Mouse (Mus musculus): ENCODE results near the gene Plekhg3. TPM values are rescaled to one million over a fixed set of nuclear protein-coding genes. Genes with fewer than 3 reads are reported as not detected.

Plekhg3 gene
- total RNA-seq, 1 experiment from 2014 or later = 16.7 TPM

Small RNA genes lying within 50 kb of the gene (microRNA-seq; reads per million reads assigned to microRNA genes)
- gene Mir5135 = 0 reads per million in 2 experiments

Other genes with a start within 250 kb of the Plekhg3 start
- gene Akap5, start 206.0 kb upstream of the Plekhg3 start, total RNA-seq (2021) = 3.4 and 4.3 TPM in 2 replicates
- 7.3 and 9.1 TPM in 2 replicates for gene Zbtb25, start 161.3 kb upstream of the Plekhg3 start, total RNA-seq (2021)
- gene Zbtb1, start 160.6 kb upstream of the Plekhg3 start, total RNA-seq (2021) = 6.4 and 7.0 TPM in 2 replicates
- 21.9 and 23.3 TPM in 2 replicates for gene Hspa2, start 126.7 kb upstream of the Plekhg3 start, total RNA-seq (2021)
- gene Ppp1r36, start 113.4 kb upstream of the Plekhg3 start, total RNA-seq (2021) = 0.34 TPM in 1 of 2 replicates, not detected in the other
- gene Sptb, start 179.7 kb downstream of the Plekhg3 start, total RNA-seq (2021) = 50.1 and 51.5 TPM in 2 replicates
- gene Churc1, start 234.6 kb downstream of the Plekhg3 start, total RNA-seq (2021) = 74.0 and 75.3 TPM in 2 replicates
- 16.5 and 22.0 TPM in 2 replicates for gene Fntb, start 234.7 kb downstream of the Plekhg3 start, total RNA-seq (2021)

All from adrenal gland, postnatal 14 days (tissue).